Mouse (Mus musculus) kidney, adult 2 months (tissue): ENCODE measurements around the gene Vps13d.

Experiments used
- CTCF ChIP-seq: fragments of 200-500 bp; conservative IDR thresholded peaks from 2 replicates; pipeline ENCODE4 v1.5.1; 2011; ENCODE audit warnings: low read depth, mild to moderate bottlenecking, control low read depth, low read length, moderate library complexity, mixed read lengths; ENCODE audit not compliant: insufficient read depth, insufficient read length
- POLR2A ChIP-seq: fragments of 200-500 bp; IDR thresholded peaks from one replicate; pipeline ENCODE4 v1.6.1; 2011; ENCODE audit warnings: low read depth, low read length, control low read depth

GRCm38 (mm10) chr4:145231732-145232131 lies 36.9 kb upstream of the Vps13d start:
- TF ChIP-seq CTCF (no peak), POLR2A (no peak)
